Mouse (Mus musculus): Measurements from ENCODE around the gene Scgb1b30. TPM values are rescaled to one million over a fixed set of nuclear protein-coding genes. Genes with fewer than 3 reads are reported as not detected.

The Scgb1b30 gene
- not detected in 2 replicates for polyA plus RNA-seq (2021; fragmentation: Nextera tagmentation)
- long read RNA-seq, experiment 1: 0 reads
- long read RNA-seq, experiment 2: 0 reads

DNA sequence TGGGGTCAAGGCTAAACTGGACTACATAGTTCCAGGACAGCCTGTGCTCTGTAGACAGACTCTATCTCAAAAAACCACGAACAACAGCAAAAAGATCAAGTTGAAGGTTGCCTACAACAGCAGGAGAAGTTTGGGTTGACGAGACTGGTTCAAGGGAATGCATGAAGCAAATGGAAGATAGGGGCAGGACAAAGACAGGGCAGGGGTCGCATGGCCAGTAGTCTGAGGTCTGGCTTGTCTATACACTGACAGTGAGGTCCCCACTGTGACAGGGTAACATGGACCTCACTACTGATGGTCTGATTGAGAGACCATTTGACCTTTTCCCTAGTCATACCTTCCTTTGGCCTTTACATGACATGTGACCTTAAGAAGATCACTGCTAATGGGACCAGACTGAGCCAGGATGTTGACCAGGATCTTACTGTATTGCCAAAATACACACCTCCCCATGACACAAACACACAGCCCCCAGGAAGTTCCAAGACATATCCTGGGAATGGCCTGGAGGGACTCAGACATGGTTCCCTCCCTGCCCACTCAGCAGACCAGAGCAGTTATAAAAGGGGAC is at the start of gene Scgb1b30:
Scgb1b30 (plus strand) TSS at position 521 of the 571 bp plus-strand sequence.

DNA sequence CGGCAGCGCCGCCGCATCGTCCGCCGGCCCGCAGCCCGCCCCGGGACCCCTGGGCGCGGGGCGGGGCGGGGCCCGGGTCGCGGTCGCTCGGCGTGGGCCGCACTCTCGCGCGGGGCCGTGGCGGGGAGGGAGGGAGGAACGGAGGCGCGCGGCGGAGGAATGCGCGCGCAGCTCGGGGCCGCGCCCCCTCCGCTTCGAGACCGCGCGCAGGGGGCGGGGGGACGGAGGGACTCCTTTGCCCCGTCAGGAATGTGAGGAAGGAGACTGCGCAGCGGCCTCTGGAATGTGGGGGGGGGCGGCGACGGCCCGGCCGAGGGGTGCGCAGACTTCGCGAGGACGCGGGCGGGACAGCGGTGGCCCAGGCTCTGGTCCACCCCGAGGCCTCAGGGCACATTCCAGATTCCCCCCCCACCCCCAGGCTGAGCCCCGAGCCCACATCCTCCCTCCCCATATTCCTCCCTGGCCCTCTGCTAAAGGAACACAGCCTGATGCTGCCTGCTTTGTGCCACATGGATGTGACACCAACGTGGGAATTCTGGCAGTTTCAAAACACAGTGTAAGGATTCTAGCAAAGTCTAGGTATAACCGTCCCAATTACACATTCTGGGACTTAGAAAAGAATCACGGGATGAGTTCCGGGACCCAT is 38.0 kb downstream of the Scgb1b30 start, which contains the start of gene Wtip:
Wtip (minus strand) TSS at position 152 of the 646 bp plus-strand sequence.

Other genes with a start within 250 kb of the Scgb1b30 start
- gene Scgb2b26, start 150.4 kb upstream of the Scgb1b30 start, polyA plus RNA-seq (2021; fragmentation: Nextera tagmentation): not detected in 2 replicates
- gene Scgb2b27, start 81.5 kb upstream of the Scgb1b30 start, polyA plus RNA-seq (2021; fragmentation: Nextera tagmentation): not detected in 2 replicates
- gene Scgb1b27, start 73.9 kb upstream of the Scgb1b30 start, polyA plus RNA-seq (2021; fragmentation: Nextera tagmentation): not detected in 2 replicates
- gene Wtip, start 37.8 kb downstream of the Scgb1b30 start, polyA plus RNA-seq (2021; fragmentation: Nextera tagmentation): 0.43 and 0.93 TPM in 2 replicates
- gene Uba2, start 74.2 kb downstream of the Scgb1b30 start, polyA plus RNA-seq (2021; fragmentation: Nextera tagmentation): 90.1 and 97.0 TPM in 2 replicates
- gene Pdcd2l, start 101.2 kb downstream of the Scgb1b30 start, polyA plus RNA-seq (2021; fragmentation: Nextera tagmentation): 34.4 and 35.4 TPM in 2 replicates
- gene Gpi1, start 134.9 kb downstream of the Scgb1b30 start, polyA plus RNA-seq (2021; fragmentation: Nextera tagmentation): 664 and 694 TPM in 2 replicates
- not detected in 2 replicates for gene Gm6096, start 155.6 kb downstream of the Scgb1b30 start, polyA plus RNA-seq (2021; fragmentation: Nextera tagmentation)
- gene 4931406P16Rik, start 218.1 kb downstream of the Scgb1b30 start, polyA plus RNA-seq (2021; fragmentation: Nextera tagmentation): 8.7 and 9.5 TPM in 2 replicates

Measured in layer of hippocampus, adult 6 months (tissue).